Mouse (Mus musculus) gastrocnemius, postnatal 36 days (tissue): Measurements from ENCODE around the gene Kcnh3. TPM values are rescaled to one million over a fixed set of nuclear protein-coding genes. Genes with fewer than 3 reads are reported as not detected.

Experiments
- DNase-seq, 2 experiments: peaks; one replicate each; pipeline ENCODE4 v3.0.0; 2022
- intact Hi-C: fragments of 180-260 bp; cut with DNase I; formaldehyde crosslinking; loops from one replicate; pipeline ENCODE4 v1.15.1; 2025
- long read RNA-seq, 2 experiments: library from polyadenylated mRNA; stranded (forward); transcript quantifications; one replicate each; pipeline ENCODE4 v2.0.0; 2021
- total RNA-seq, 2 experiments: library from RNA; stranded (reverse); gene quantifications; 2 replicates each; pipeline ENCODE4 v1.2.3; 2021

Kcnh3 gene
- total RNA-seq: under 1 TPM in 1 of 2 experiments, not detected in 1; 0.08 TPM
- long read RNA-seq, experiment 1: 0 reads
- long read RNA-seq, experiment 2: 0 reads

DNA sequence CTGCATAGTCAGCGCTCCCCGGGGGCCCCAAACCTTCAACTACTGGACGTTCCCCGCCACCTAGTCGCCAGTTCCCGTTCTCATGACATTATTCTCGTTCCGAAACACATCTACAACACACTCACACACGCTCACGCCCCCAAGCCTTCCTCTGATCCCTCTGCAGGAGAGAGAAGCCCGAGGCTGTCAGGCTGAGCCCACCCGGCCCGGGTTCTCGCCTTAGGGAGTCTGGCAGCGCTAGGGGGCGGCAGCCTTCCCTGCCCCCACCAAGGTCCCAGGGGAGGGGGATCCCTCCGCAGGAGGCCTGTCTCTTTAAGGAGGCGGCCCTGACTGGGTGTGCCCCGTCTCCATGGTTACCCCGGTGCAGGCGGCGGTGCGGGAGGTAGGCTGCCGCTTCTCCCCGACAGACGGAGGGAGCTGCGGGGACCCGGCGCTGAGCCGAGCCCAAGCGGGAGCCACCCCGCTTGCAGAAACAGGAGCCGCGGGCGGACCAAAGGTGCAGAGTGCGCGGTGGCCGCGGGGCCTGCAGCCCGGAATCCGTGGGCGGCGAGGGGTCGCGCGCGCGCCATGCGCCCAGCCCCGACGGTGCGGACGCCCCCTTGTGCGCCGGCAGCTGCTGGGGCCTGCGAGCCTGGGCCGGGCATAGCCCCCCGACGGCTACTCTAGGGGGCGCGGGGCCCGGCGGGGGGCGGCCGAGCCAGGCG is at the start of gene Kcnh3:
TSS of gene Kcnh3 (plus strand) at position 654 of the 704 bp plus-strand sequence.
- DNase-seq: peak in 1 of 2 experiments; percentile 34
- intact Hi-C loops: no loop called here

DNA sequence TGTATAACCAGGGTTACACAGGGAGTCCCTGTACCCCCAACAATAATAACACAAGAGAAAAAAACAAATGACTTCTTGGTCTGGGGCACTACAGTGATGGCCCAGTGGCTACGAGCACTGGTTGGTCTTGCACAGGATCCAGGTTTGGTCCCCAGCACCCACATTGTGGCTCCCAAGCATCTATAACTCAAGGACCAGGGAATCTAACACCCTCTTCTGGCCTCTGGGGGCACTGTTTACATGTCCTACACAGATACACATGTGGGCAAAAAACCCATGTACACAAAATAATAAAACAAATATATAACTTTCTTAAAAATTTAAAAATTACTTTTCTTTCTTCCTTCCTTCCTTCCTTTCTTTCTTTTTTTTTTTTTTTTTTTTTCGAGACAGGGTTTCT is 45.0 kb upstream of the Kcnh3 start:
- no peak for DNase-seq
- intact Hi-C loops: no loop called here

DNA sequence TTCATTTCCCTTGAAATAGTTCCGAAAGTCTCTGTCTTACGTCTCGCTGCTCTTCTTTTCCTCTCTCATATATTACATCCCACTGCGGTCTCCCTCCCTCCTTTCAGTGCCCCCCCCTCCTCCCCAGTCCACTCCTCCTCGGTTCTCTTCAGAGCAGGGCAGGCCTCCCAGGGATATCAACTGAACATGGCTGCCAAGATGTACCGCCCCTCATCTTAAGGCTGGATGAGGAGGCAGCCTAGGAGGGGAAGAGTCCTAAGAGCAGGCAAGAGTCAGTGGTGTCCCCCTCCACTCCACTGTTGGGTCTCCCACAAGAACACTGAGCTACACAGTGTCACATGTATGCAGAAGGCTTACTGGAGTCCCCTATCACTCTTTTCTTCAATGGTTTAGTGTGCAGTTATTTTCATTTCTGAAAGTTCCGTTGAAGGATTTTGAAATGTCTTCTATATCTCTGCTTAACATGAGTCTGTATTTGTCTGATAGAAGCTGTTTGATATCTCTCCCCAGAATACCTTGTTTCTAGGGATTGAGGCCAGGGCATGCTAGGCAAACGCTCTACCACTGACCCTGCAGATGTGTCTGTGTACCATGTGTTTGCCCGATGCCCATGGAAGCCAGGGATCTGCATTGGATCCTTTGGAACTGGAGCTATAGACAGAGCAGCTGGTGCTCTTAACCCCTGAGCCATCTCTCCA is 40.3 kb upstream of the Kcnh3 start:
- no peak for DNase-seq
- intact Hi-C loops: no loop called here

DNA sequence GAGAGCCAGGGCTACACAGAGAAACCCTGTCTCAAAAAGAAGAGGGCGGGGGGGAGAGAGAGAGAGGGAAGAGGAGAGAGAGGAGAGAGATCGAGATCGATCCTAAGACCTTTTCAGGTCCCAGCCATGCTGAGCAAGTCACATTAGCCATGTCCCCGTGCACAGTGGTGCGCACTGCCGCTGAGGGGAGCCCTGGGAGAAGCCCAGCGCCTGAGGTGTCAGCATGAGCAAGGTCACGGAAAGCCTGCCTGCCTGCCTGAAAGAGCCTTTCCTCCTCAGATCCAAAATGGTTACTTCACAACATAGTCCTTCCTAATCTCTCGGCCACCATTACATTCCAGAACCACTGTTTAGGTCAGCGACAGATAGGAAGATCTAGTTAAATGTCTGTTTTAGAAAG is 30.3 kb upstream of the Kcnh3 start:
- intact Hi-C loops: no loop called here
- DNase-seq: no peak

DNA sequence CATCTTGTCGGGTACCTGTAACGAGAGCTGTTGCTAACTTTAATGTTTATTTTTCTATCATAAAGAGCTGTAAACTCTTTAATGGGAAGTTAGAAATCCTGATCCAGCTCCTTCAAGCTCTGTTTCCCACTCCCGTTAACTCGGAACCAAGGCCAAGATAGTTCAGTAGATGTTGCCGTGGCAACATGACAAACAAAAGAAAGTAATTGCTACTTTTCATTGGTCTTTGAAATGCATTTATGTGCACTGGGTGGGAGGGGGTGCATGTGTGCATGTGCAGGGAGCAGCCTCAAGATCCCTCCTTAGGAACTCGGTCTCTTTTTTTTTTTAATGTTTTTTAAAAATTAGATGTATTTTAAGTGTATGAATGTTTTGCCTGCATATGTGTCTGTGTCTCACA is 29.6 kb upstream of the Kcnh3 start:
- DNase-seq: no peak
- intact Hi-C loops: loop anchor here (5.0 kb wide), 1 partner anchor 148 kb away; no protein-coding TSS in a partner anchor

DNA sequence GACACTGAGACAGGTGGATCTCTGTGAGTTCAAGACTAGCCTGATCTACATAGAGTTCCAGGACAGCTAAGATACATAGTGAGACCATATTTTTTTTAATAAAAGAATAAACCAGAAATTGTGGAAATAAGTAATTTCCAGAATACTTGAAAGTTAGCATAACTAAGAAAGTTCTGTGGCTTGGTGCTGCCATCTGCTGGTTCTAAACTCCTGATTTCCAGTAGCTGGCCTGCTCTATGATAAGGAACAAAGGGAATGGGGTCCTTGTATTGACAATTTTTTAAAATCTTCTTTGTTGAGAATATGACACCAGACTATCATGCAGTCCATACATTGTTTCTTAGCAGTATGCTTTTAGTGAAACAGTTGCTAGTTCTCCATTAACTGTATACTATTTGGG is 25.9 kb upstream of the Kcnh3 start:
- intact Hi-C loops: loop anchor here (5.0 kb wide), 1 partner anchor 151 kb away; no protein-coding TSS in a partner anchor
- no peak for DNase-seq

DNA sequence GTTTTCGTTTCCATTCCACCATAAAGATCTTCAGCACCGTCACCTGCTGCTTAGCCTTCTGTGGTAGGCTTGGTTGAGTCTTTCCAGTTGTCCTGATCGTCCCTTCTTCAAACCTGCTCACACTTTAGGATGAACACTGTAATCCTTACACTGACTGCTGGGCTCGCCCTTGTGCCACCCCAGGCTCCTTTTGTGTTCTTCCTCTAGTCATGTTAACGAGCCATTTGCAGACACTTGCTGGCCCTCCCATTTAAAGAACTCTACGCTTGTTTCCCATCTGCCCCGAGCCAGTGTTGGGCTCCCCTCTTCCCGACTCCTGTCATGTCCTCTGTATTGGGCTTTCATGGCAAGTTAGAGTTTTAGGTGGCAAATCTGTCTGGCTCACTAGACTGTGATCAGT is 18.7 kb upstream of the Kcnh3 start:
- DNase-seq: no peak
- intact Hi-C loops: no loop called here

DNA sequence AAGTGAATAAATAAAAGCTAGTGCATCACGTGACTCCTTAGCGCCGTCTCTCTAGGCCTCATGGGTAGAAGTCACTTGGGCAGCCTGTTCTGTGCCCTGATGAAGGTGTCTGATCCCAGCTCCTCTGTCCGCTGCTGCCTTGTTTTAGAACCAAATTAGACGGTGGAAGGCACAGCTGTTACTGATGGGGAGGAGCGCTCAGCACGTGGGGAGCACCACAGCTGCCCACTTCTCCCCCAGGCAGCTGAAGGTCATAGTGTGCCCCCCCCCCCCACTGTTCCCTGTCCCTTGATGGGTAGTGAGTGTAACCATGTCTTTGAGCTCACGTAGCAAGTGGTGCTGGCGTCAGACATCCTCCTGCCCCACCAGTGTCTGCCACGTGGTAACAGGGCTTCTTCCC is 11.5 kb upstream of the Kcnh3 start:
- intact Hi-C loops: no loop called here
- DNase-seq: no peak

DNA sequence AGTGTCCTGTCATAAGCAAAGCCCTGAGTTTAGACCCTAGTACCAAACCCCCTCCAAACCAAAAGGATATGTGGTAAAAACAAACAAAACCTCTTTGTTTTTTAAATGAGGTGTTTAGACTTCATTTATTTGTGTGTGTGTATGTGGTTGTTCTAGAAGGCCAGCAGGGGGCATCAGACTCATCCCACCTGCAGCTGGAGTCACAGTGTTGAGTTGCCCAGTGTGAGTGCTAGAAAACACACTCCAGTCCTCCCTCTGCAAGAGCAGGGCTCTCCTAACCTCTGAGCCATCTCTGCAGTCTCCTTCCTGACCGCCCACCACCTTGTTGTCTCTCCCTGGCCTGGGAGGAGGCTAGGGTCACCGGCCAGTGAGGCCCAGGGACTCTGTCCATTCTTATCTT is 9.7 kb upstream of the Kcnh3 start:
- DNase-seq: no peak
- intact Hi-C loops: loop anchor here (2.0 kb wide), 1 partner anchor 50 kb away; no protein-coding TSS in a partner anchor

DNA sequence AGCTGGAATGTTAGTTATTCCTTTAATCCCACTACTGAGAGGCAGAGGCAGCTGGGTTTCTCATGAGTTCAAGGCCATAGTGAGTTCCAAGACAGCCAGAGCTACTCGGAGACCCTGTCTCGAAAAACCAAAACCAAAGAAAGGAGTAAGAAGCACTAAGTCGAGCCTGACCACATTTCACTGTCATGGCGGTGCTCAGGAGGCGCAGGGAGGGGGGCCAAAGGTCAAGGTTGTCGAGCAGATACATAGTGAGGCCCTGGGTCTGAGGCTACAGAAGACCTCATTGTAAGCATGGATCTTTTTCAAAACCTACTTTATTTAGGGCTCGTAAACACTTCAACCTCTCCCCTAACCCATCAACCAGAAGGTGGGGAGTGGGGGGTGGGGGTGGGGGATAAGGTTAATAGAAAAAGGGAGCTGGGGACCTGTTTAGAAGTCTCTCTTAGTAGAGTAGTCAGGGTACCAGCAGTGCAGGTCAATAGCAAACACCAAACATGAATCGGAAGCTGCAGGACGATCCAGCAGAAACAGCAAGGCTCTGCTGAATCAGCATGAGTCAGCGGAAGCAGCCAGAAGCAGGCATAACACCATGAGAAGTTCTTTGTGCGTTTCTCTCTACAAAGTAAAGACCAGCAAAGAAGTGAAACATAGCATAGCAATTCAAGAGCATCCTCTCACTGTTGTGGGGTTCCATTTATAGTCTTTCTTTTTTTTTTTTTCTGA is 8.8 kb upstream of the Kcnh3 start:
- DNase-seq: no peak
- intact Hi-C loops: loop anchor here (2.0 kb wide), 1 partner anchor 49 kb away; no protein-coding TSS in a partner anchor

DNA sequence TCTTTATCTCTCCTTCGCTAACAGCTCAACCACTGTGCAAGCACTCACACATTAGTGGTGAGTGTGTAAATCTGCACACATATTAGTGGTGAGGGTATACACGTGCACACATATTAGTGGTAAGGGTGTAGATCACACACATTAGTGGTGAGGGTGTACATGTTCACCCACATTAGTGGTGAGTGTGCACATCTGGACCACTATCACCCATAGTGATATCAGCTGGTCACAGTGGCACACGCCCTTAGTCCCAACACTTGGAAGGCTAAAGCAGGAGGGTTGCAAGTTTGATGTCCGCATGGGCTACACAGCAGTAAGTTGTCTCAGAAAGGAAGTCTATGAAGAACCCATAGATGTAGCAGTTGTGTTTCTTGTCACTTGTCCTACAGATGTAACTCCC is 7.0 kb upstream of the Kcnh3 start:
- DNase-seq: no peak
- intact Hi-C loops: no loop called here

DNA sequence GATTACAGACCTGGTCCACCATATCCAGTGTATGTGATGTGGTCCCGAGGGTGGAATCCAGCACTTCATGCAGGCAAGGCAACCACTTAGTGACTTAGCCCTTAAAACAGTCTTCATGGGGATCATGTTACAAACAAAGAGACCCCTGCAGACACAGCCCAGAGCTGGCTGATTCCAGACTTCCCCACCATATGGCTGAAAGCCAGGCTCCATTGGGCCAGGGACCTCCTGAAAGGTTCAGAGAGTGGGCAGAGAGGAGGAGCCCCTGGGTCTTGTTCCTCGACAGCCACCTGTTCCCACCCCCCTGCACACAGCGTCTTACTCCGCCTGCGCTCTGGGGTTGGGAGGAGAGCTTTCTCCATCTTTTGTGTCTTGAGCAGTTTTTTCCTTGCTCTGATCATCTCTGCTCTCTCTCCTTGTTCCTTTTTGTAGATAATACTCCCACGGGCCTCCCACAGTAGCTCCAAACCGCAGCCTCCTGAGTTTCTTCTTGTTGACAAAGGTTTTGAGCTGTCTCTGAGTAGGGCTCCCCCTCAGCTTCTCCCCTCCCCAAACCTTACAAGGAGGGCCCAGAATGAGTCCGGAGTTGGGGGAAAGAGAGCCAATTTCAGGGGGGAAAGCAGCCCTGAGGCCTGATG is 3.2 kb upstream of the Kcnh3 start:
- DNase-seq: no peak
- intact Hi-C loops: no loop called here

DNA sequence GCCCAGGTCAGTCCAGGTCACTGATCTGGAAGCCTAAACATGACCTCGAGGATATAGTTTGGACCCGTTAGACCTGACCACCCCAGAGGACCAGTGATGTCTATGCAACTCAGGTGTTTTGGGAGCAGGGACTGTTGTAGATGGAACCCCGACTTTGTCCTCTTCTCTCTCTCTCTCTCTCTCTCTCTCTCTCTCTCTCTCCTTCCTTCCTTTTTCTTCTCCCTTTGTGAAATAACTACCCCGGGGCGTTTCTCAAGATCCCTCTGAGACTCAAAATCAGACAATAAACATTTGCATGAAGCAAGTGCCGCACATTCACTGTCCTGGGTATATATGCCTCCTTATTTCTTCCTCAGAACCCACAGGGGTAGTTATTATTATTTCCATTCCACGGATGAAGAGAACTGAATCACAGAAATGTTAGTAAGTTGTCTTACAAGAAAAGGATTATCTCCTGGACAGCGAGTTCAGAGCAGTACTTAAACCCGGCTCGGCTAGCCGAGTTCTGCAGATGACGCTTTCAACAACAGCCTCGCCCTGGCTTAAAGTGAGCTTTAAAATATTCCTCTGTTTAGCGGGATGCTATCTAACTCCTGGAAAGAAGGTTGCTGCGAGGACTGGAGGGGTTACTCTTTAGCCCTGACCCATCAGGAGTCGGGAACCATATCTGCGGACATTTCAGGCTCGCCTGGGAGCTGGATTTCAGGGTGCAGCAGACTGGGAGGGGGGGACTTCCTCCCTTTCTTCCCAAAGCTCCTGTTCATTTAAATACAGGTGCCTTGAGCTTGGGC is 1.7 kb upstream of the Kcnh3 start:
- no peak for DNase-seq
- intact Hi-C loops: no loop called here

DNA sequence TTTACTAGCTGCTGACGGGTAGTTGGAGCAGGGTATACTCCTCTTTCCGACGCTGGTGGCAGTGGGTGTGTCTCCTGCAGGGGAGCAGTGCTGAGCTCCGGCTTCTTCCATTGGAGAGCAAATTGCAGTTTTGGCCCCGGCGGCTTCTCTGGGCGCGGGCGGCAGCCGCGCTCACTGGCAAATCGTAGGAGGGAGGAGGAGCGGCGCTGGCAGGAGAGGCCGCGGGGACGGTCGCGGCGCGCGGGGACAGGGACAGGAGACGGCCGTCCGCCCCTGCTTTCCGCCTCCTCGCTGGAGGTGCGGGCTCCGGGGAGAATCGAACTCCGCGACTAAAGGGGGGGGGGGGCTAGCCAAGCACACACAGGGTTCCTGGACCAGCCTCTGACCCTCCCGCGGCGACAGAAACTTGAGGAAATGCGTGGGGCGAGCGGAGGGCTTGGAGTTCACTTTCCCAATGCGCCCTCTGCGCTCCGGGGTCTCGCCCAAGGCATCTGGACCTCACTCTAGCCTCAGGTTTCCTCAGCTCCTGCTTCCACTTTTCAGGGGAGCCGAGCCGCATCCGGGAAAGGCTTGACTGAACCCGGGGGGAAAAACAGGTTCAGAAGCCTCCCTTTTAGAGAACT is 965 bp upstream of the Kcnh3 start:
- no peak for DNase-seq
- intact Hi-C loops: no loop called here

DNA sequence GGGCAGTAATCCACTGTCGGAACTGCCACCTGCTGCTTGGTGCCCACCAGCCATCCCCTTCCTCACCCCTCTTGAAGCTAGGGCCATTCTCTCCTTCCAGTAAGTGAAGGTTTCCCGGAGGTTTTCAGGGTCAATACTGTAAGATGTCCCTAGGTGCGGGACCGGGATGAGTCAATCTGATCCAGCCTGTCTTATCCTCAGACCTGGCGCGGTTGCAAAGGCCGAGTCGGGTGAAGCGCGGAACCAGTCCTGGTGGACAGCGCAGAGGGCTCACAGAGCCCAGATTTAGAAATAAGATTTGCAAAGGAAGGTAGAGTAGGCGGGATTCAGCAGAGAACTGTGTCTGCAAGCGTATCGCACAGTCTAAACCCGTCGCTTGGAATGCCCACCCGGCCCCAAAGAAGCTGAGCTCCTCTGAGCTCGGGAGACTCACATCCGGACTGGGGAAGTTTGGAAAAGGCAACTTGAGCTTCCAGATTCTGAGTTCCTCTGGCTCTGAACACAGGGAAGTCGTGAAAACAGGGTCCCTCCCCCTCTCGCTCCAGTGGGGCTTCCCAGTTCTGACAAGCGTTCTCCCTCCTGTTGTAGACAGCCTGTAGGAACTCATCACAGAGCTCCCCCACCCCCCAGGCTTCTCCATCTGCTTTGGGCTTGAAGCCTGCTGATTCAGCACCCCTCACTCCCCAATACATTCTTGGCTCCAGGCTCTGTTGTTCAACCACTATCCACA is 585 bp downstream of the Kcnh3 start:
- no peak for DNase-seq
- intact Hi-C loops: no loop called here

DNA sequence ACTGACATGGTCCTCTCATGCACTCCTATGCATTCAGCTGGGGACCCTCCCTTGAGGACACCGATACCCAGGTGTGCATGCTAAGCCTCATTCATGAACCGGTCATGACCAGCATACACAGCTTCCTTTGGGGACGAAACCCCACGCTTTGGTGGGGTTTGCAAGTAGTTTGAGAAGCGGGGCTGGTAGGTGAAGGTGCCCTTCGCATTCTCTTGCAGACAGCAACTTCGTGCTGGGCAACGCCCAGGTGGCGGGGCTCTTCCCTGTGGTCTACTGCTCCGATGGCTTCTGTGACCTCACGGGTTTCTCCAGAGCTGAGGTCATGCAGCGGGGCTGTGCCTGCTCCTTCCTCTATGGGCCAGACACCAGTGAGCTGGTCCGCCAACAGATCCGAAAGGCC is 1.4 kb downstream of the Kcnh3 start:
- intact Hi-C loops: no loop called here
- no peak for DNase-seq

DNA sequence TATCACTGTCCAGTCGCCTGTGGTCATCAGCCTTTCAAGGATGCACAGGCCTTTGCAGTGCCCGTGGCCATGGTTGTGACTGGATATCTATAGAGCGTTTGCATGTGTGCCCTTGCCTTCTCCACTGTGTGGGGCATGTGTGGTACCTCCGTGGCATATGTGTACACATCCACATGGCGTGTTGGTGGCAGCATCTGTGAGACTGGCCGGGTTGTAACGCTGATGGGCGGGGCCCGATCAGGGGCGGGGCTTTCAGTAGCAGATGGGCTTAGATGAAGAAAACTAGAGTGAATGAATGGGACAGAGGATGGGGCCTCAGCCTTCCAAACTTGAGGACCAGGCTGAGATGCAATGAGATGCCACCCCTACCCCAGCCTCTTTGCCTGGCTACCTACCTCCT is 7.3 kb downstream of the Kcnh3 start:
- intact Hi-C loops: no loop called here
- no peak for DNase-seq

DNA sequence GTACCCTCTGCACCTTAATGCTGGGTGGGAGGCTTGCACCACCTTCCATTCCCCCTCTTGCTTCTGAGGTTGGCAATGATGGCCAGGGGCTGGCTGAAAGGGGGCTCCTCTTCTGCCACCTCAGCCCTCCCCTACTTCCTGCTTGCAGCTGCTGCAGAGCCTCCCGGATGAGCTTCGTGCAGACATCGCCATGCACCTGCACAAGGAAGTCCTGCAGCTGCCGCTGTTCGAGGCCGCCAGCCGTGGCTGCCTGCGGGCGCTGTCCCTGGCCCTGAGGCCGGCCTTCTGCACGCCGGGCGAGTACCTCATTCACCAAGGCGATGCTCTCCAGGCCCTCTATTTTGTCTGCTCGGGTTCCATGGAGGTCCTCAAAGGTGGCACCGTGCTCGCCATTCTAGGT is 9.1 kb downstream of the Kcnh3 start:
- intact Hi-C loops: no loop called here
- DNase-seq: no peak
